Mouse (Mus musculus): ENCODE data around the gene Pfkfb4. TPM values are rescaled to one million over a fixed set of nuclear protein-coding genes. Genes with fewer than 3 reads are reported as not detected.

Pfkfb4 gene
- polyA plus RNA-seq, 1 experiment from 2014 or later = 22.8 TPM

DNA sequence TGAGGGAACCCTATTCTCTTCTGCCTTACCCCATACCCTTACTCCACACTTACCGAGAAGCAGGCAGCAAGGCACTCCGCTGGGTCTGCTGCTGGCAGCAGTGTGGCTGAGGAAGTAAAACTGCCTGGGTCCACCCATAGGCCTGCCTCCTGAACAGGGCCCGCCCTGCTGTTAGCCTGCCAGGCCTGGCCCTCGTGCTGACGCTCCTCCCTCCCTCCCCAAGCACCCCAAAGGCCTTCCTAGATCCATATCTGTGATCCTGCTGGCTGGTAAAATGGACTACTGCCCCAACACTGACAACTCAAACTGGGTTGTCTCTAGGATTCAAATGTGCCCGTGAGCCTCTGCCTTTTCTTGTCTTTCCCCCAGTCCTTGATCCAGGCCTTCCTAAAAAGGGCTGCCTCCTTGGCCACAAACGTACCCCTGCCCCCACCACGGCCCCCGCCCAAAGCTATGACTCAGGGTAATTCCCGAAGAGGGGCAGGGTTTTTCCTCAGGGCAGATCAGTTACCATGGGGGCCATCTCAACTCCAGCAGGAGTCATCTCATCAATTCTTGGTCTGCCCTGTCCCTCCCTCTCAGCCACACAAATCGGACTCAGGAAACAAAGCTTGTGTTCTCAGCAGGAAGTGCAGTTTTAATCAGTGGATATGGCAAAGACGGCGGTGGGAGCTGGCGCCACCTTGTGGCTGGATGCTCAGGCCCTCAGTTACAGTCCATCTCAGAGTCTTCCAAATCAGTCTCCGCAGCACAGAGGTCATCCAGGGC, 67.7 kb downstream of the Pfkfb4 start, which contains the start of gene Trex1:
Trex1 (minus strand) TSS at position 599 of the 768 bp plus-strand sequence.
- Histone ChIP-seq H3K9me3 (ENCODE audit: low read length) (no peaks in the 10 kb centered on the region), H3K27ac (ENCODE audit: low read length) (peak within 1 kb of the TSS; percentile 92), H3K36me3 (ENCODE audit: insufficient read depth, low read length) (peaks cover 18% of the 10 kb centered on the region), H3K27me3 (replicated peaks; ENCODE audit: insufficient read depth, low read length) (no peaks in the 10 kb centered on the region), H3K9ac (replicated peaks; ENCODE audit: low read depth) (peak within 1 kb of the TSS; percentile 55), H3K4me3 (ENCODE audit: low read depth, low read length) (peak within 1 kb of the TSS; percentile 33), H3K4me1 (ENCODE audit: insufficient read depth, low read depth, low read length) (peaks cover 7% of the 10 kb centered on the region; the same call in 1 of the 2 replicates), H3K4me2 (replicated peaks; ENCODE audit: low read depth, low read length) (peak within 1 kb of the TSS; percentile 60)
- ATAC-seq (peak; percentile 94), DNase-seq (ENCODE audit: low spot score) (peak; percentile 96)
- TF ChIP-seq EP300 (IDR thresholded peaks at IDR 0.05) (peak; percentile 71), CTCF (IDR thresholded peaks at IDR 0.05) (peak; percentile 98)
- 11% methylated on average over 15 of the region's 15 CpGs for WGBS

DNA sequence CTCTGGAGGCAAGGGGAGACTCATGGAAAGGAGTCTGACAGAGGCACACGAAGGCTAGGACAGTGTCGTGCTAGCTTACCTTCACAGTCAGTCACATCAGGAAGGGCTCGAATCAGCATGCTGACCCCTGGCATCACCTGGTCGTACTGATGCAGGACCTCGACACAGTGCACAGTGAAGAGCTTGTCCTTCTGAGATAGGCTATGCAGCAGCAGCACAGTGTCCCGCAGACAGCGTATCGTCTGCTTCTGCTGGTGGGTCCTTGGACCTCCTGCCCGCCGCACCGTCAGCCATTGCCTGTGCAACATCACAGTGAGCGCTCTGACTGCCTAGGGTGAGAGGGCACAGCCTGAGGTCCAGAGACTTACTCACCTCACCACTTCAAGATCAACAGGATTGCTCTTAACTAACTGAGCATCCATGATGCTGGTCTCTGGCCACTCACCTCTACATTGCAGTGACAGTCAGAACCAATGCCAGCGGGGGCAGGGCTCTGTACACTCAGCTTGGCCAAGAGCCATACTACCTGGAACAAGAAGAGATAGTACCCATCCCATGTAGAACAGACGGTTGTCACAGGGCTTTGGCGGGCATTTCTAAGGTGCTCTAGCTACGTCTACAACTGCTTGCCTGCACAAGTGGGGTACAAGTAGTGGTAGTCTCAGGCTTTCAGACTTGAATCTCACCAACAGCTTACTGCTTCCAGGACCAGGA, 68.8 kb downstream of the Pfkfb4 start:
- Histone ChIP-seq H3K4me1 (ENCODE audit: insufficient read depth, low read depth, low read length) (peaks cover 2% of the 10 kb centered on the region; the same call in 1 of the 2 replicates), H3K9me3 (ENCODE audit: low read length) (no peaks in the 10 kb centered on the region), H3K27me3 (replicated peaks; ENCODE audit: insufficient read depth, low read length) (no peaks in the 10 kb centered on the region), H3K9ac (replicated peaks; ENCODE audit: low read depth) (no peak overlapping the region), H3K36me3 (ENCODE audit: insufficient read depth, low read length) (peaks cover 28% of the 10 kb centered on the region), H3K27ac (ENCODE audit: low read length) (no peak overlapping the region), H3K4me3 (ENCODE audit: low read depth, low read length) (no peak overlapping the region), H3K4me2 (replicated peaks; ENCODE audit: low read depth, low read length) (no peak overlapping the region)
- TF ChIP-seq EP300 (IDR thresholded peaks at IDR 0.05) (no peak), CTCF (IDR thresholded peaks at IDR 0.05) (no peak)
- 88% methylated on average over 16 of the region's 16 CpGs for WGBS
- DNase-seq (ENCODE audit: low spot score) = no peak
- ATAC-seq = no peak

DNA sequence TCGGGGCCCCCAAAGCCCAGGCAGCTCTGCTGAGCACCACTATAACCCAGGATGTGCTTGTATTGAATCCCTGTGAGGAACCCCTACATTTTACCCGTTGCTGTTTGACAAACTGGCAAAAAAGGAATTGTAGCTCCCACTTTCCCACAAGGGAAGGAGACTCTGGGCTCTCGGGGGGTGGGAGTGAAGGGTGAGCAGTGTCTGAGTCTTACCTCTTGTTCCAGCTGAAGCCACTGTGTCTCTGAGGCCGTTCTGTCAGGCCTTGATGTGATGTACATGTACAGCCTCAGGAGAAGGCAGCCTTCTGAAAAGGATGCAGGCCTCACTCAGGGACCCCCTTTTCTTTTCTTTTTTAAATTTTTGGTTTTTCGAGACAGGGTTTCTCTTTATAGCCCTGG, 69.3 kb downstream of the Pfkfb4 start:
- TF ChIP-seq EP300 (IDR thresholded peaks at IDR 0.05) (no peak), CTCF (IDR thresholded peaks at IDR 0.05) (no peak)
- no peak for DNase-seq (ENCODE audit: low spot score)
- peaks cover 31% of the 10 kb centered on the region for H3K36me3 ChIP-seq (ENCODE audit: insufficient read depth, low read length)
- 83% methylated on average over 5 of the region's 5 CpGs for WGBS
- H3K9me3 ChIP-seq (ENCODE audit: low read length) = no peaks in the 10 kb centered on the region
- H3K4me2 ChIP-seq (replicated peaks; ENCODE audit: low read depth, low read length) = no peak overlapping the region
- no peak overlapping the region for H3K27ac ChIP-seq (ENCODE audit: low read length)
- H3K4me1 ChIP-seq (ENCODE audit: insufficient read depth, low read depth, low read length) = no peaks in the 10 kb centered on the region
- no peak for ATAC-seq
- H3K27me3 ChIP-seq (replicated peaks; ENCODE audit: insufficient read depth, low read length) = no peaks in the 10 kb centered on the region
- H3K9ac ChIP-seq (replicated peaks; ENCODE audit: low read depth) = no peak overlapping the region
- no peak overlapping the region for H3K4me3 ChIP-seq (ENCODE audit: low read depth, low read length)

DNA sequence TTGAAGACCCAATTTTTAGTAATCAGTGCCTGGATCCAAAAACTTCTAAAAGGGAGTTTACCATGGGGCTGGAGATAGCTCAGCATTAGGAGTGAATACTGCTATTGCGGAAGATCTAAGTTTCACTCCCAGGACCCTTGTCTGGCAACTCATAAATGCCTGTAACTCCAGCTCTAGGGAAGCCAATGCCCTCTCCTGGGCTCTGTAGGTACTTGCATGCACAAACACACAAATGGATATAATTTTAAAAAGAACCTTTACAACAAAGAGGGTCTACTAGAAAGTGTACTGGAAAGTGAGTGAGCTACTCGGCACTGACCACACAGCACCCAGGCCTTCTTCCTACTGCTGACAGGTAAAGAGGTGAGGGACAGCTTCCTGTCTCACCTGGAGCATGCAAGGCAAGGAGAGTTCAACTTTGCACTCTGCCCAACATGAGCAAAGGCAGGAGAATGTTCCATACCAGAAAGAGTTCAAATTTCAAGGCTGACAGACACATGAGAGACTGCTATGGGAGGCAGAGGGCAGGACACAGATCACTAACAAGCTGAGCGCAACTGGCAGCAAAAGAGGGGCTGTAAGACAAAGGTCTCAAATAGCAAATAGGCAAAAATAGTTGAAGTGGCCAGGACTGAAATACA, 76.6 kb downstream of the Pfkfb4 start:
- no peaks in the 10 kb centered on the region for H3K27me3 ChIP-seq (replicated peaks; ENCODE audit: insufficient read depth, low read length)
- H3K4me3 ChIP-seq (ENCODE audit: low read depth, low read length) = no peak overlapping the region
- peaks cover 4% of the 10 kb centered on the region; the same call in 1 of the 2 replicates for H3K4me1 ChIP-seq (ENCODE audit: insufficient read depth, low read depth, low read length)
- no peak overlapping the region for H3K9ac ChIP-seq (replicated peaks; ENCODE audit: low read depth)
- no peak for ATAC-seq
- no peak for TF ChIP-seq EP300 (IDR thresholded peaks at IDR 0.05)
- peak; percentile 32; the same call in 1 of the 2 replicates for TF ChIP-seq CTCF (IDR thresholded peaks at IDR 0.05)
- no peak overlapping the region for H3K27ac ChIP-seq (ENCODE audit: low read length)
- no peaks in the 10 kb centered on the region for H3K9me3 ChIP-seq (ENCODE audit: low read length)
- H3K36me3 ChIP-seq (ENCODE audit: insufficient read depth, low read length) = peaks cover 39% of the 10 kb centered on the region
- 94% methylated on average over 3 of the region's 3 CpGs for WGBS
- DNase-seq (ENCODE audit: low spot score) = no peak
- no peak overlapping the region for H3K4me2 ChIP-seq (replicated peaks; ENCODE audit: low read depth, low read length)

DNA sequence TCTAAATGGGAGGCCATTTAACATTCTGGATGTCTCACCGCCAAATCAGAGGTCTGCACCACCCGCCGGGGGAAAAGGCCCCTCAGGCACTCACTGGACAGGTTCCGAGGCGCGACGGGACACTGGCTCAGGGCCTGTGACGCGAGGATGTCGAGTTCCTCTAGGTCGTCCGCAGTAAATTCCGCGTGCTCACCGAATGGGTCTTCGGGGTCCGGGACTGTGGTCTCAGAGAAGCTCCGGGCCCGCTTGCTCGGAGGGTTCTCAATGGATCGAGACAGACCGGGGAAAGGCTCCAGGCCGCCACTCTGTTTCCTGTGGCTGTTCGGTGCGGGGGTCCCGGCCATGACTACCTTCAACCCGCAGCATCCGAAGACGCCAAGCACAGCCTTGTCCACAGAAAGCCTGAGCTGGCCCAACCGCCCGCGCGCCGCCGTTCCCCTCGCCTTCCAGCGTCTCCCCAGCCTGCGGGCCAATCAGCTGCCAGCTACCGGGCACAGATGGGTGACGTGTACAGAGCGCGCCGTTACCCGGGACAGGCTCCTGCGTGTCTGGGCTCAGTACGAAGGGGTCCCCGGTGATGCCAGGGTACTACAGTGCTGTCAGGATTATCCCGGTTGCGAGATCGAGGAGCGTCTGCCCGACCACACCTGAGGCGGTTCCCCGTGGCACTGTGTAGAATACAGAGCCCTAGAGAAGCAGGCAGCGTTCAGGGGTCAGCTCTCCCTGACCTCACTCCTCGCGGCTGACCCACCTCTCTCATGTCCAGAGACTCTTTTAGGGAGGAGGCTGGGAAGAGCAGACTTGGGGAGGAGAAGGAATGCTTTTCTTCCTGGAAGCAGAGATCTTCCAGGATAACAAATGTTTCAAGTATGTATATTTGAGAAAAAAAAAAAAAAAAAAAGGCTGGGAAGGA, 82.3 kb downstream of the Pfkfb4 start, which contains the start of gene Atrip:
Atrip (minus strand) TSS at position 464 of the 913 bp plus-strand sequence.
- WGBS = under 1% methylated on average over 57 of the region's 57 CpGs
- Histone ChIP-seq H3K27me3 (replicated peaks; ENCODE audit: insufficient read depth, low read length) (no peaks in the 10 kb centered on the region), H3K4me1 (ENCODE audit: insufficient read depth, low read depth, low read length) (peaks cover 8% of the 10 kb centered on the region; the same call in 1 of the 2 replicates), H3K9ac (replicated peaks; ENCODE audit: low read depth) (peak within 1 kb of the TSS; percentile 80), H3K9me3 (ENCODE audit: low read length) (no peaks in the 10 kb centered on the region), H3K36me3 (ENCODE audit: insufficient read depth, low read length) (peaks cover 4% of the 10 kb centered on the region), H3K4me3 (ENCODE audit: low read depth, low read length) (peak within 1 kb of the TSS; percentile 71), H3K27ac (ENCODE audit: low read length) (peak within 1 kb of the TSS; percentile 79), H3K4me2 (replicated peaks; ENCODE audit: low read depth, low read length) (peak within 1 kb of the TSS; percentile 71)
- peak; percentile 95 for DNase-seq (ENCODE audit: low spot score)
- ATAC-seq = peak; percentile 100
- TF ChIP-seq CTCF (IDR thresholded peaks at IDR 0.05) = no peak
- TF ChIP-seq EP300 (IDR thresholded peaks at IDR 0.05) = no peak

Measured in lung, postnatal 0 days (tissue).